Mouse (Mus musculus): ENCODE measurements at regions not wholly inside any gene's neighbourhood (a gene's known extent, or its start where the extent isn't known, plus 50 kb on each side); places are given as distances from the start of the nearest gene placed in this dataset.

GRCm38 (mm10) chr8:39218716-39219115 lies 1456.2 kb upstream of the Adam24 start:
- no peaks in the 10 kb centered on the region for H3K27me3 ChIP-seq (ENCODE audit: control insufficient read depth, insufficient read depth, low read length)
- no peak overlapping the region for H3K9ac ChIP-seq (ENCODE audit: low read depth, low read length)
- H3K9me3 ChIP-seq (ENCODE audit: control insufficient read depth, low read length) = no peaks in the 10 kb centered on the region
- H3K27ac ChIP-seq (ENCODE audit: low read depth, low read length) = no peak overlapping the region
- no peaks in the 10 kb centered on the region for H3K4me1 ChIP-seq (ENCODE audit: control insufficient read depth, insufficient read depth, low read length)
- no peak for ATAC-seq (ENCODE audit: low FRiP score, low TSS enrichment)
- 86% methylated on average over 1 of the region's 1 CpGs for WGBS
- no peak overlapping the region for H3K4me2 ChIP-seq (replicated peaks; ENCODE audit: low read depth, low read length)
- no peak overlapping the region for H3K4me3 ChIP-seq (ENCODE audit: low read length)
- H3K36me3 ChIP-seq (ENCODE audit: control insufficient read depth, insufficient read depth, low read length) = no peaks in the 10 kb centered on the region

GRCm38 (mm10) chr8:39227239-39227638 lies 1447.6 kb upstream of the Adam24 start:
- no peak for ATAC-seq (ENCODE audit: low FRiP score, low TSS enrichment)
- no peaks in the 10 kb centered on the region for H3K36me3 ChIP-seq (ENCODE audit: control insufficient read depth, insufficient read depth, low read length)
- H3K4me1 ChIP-seq (ENCODE audit: control insufficient read depth, insufficient read depth, low read length) = no peaks in the 10 kb centered on the region
- H3K4me3 ChIP-seq (ENCODE audit: low read length) = no peak overlapping the region
- no peaks in the 10 kb centered on the region for H3K27me3 ChIP-seq (ENCODE audit: control insufficient read depth, insufficient read depth, low read length)
- H3K9me3 ChIP-seq (ENCODE audit: control insufficient read depth, low read length) = no peaks in the 10 kb centered on the region
- H3K4me2 ChIP-seq (replicated peaks; ENCODE audit: low read depth, low read length) = no peak overlapping the region
- no peak overlapping the region for H3K9ac ChIP-seq (ENCODE audit: low read depth, low read length)
- no peak overlapping the region for H3K27ac ChIP-seq (ENCODE audit: low read depth, low read length)

GRCm38 (mm10) chr8:39268970-39269497 lies 1405.8 kb upstream of the Adam24 start:
- ATAC-seq (ENCODE audit: low FRiP score, low TSS enrichment) = no peak
- no peak overlapping the region for H3K27ac ChIP-seq (ENCODE audit: low read depth, low read length)
- WGBS = 70% methylated on average over 5 of the region's 5 CpGs
- H3K9me3 ChIP-seq (ENCODE audit: control insufficient read depth, low read length) = no peaks in the 10 kb centered on the region
- H3K27me3 ChIP-seq (ENCODE audit: control insufficient read depth, insufficient read depth, low read length) = no peaks in the 10 kb centered on the region
- H3K4me3 ChIP-seq (ENCODE audit: low read length) = no peak overlapping the region
- no peaks in the 10 kb centered on the region for H3K36me3 ChIP-seq (ENCODE audit: control insufficient read depth, insufficient read depth, low read length)
- H3K9ac ChIP-seq (ENCODE audit: low read depth, low read length) = no peak overlapping the region
- H3K4me1 ChIP-seq (ENCODE audit: control insufficient read depth, insufficient read depth, low read length) = no peaks in the 10 kb centered on the region
- no peak overlapping the region for H3K4me2 ChIP-seq (replicated peaks; ENCODE audit: low read depth, low read length)

- Histone ChIP-seq H3K4me3 (ENCODE audit: low read length) (peak overlapping the region; percentile 22), H3K9ac (ENCODE audit: low read depth, low read length) (no peak overlapping the region), H3K27me3 (ENCODE audit: control insufficient read depth, insufficient read depth, low read length) (no peaks in the 10 kb centered on the region), H3K4me1 (ENCODE audit: control insufficient read depth, insufficient read depth, low read length) (no peaks in the 10 kb centered on the region), H3K9me3 (ENCODE audit: control insufficient read depth, low read length) (no peaks in the 10 kb centered on the region), H3K36me3 (ENCODE audit: control insufficient read depth, insufficient read depth, low read length) (no peaks in the 10 kb centered on the region), H3K27ac (ENCODE audit: low read depth, low read length) (peak overlapping the region; percentile 63; the same call in 1 of the 2 replicates), H3K4me2 (replicated peaks; ENCODE audit: low read depth, low read length) (peak overlapping the region; percentile 31)
- WGBS = 7% methylated on average over 12 of the region's 12 CpGs
- ATAC-seq (ENCODE audit: low FRiP score, low TSS enrichment) = peak; percentile 86
Observed at GRCm38 (mm10) chr8:39297548-39298306, 1377.2 kb upstream of the Adam24 start.

- Histone ChIP-seq H3K9ac (ENCODE audit: low read depth, low read length) (no peak overlapping the region), H3K4me2 (replicated peaks; ENCODE audit: low read depth, low read length) (no peak overlapping the region), H3K27ac (ENCODE audit: low read depth, low read length) (no peak overlapping the region), H3K4me3 (ENCODE audit: low read length) (no peak overlapping the region), H3K27me3 (ENCODE audit: control insufficient read depth, insufficient read depth, low read length) (no peaks in the 10 kb centered on the region), H3K9me3 (ENCODE audit: control insufficient read depth, low read length) (no peaks in the 10 kb centered on the region), H3K4me1 (ENCODE audit: control insufficient read depth, insufficient read depth, low read length) (no peaks in the 10 kb centered on the region), H3K36me3 (ENCODE audit: control insufficient read depth, insufficient read depth, low read length) (no peaks in the 10 kb centered on the region)
- no peak for ATAC-seq (ENCODE audit: low FRiP score, low TSS enrichment)
- 81% methylated on average over 6 of the region's 6 CpGs for WGBS
Observed at GRCm38 (mm10) chr8:39303742-39304336, 1371.0 kb upstream of the Adam24 start.

- Histone ChIP-seq H3K9me3 (ENCODE audit: control insufficient read depth, low read length) (no peaks in the 10 kb centered on the region), H3K4me3 (ENCODE audit: low read length) (no peak overlapping the region), H3K27me3 (ENCODE audit: control insufficient read depth, insufficient read depth, low read length) (no peaks in the 10 kb centered on the region), H3K4me1 (ENCODE audit: control insufficient read depth, insufficient read depth, low read length) (no peaks in the 10 kb centered on the region), H3K4me2 (replicated peaks; ENCODE audit: low read depth, low read length) (no peak overlapping the region), H3K9ac (ENCODE audit: low read depth, low read length) (no peak overlapping the region), H3K27ac (ENCODE audit: low read depth, low read length) (no peak overlapping the region), H3K36me3 (ENCODE audit: control insufficient read depth, insufficient read depth, low read length) (no peaks in the 10 kb centered on the region)
- 61% methylated on average over 3 of the region's 3 CpGs for WGBS
- no peak for ATAC-seq (ENCODE audit: low FRiP score, low TSS enrichment)
Observed at GRCm38 (mm10) chr8:39313854-39314253, 1361.0 kb upstream of the Adam24 start.

- ATAC-seq (ENCODE audit: low FRiP score, low TSS enrichment) = no peak
- Histone ChIP-seq H3K9ac (ENCODE audit: low read depth, low read length) (no peak overlapping the region), H3K36me3 (ENCODE audit: control insufficient read depth, insufficient read depth, low read length) (no peaks in the 10 kb centered on the region), H3K27me3 (ENCODE audit: control insufficient read depth, insufficient read depth, low read length) (no peaks in the 10 kb centered on the region), H3K4me3 (ENCODE audit: low read length) (no peak overlapping the region), H3K4me2 (replicated peaks; ENCODE audit: low read depth, low read length) (no peak overlapping the region), H3K4me1 (ENCODE audit: control insufficient read depth, insufficient read depth, low read length) (no peaks in the 10 kb centered on the region), H3K9me3 (ENCODE audit: control insufficient read depth, low read length) (no peaks in the 10 kb centered on the region), H3K27ac (ENCODE audit: low read depth, low read length) (no peak overlapping the region)
- 88% methylated on average over 10 of the region's 10 CpGs for WGBS
Observed at GRCm38 (mm10) chr8:39315521-39316233, 1359.2 kb upstream of the Adam24 start.

- ATAC-seq (ENCODE audit: low FRiP score, low TSS enrichment) = no peak
- no peaks in the 10 kb centered on the region for H3K27me3 ChIP-seq (ENCODE audit: control insufficient read depth, insufficient read depth, low read length)
- no peak overlapping the region for H3K4me2 ChIP-seq (replicated peaks; ENCODE audit: low read depth, low read length)
Observed at GRCm38 (mm10) chr8:39316234-39316568, 1358.7 kb upstream of the Adam24 start.

GRCm38 (mm10) chr8:39329378-39329777 lies 1345.5 kb upstream of the Adam24 start:
- Histone ChIP-seq H3K27ac (ENCODE audit: low read depth, low read length) (no peak overlapping the region), H3K36me3 (ENCODE audit: control insufficient read depth, insufficient read depth, low read length) (no peaks in the 10 kb centered on the region), H3K4me3 (ENCODE audit: low read length) (no peak overlapping the region), H3K27me3 (ENCODE audit: control insufficient read depth, insufficient read depth, low read length) (no peaks in the 10 kb centered on the region), H3K9me3 (ENCODE audit: control insufficient read depth, low read length) (no peaks in the 10 kb centered on the region), H3K4me2 (replicated peaks; ENCODE audit: low read depth, low read length) (no peak overlapping the region), H3K4me1 (ENCODE audit: control insufficient read depth, insufficient read depth, low read length) (no peaks in the 10 kb centered on the region), H3K9ac (ENCODE audit: low read depth, low read length) (no peak overlapping the region)
- 92% methylated on average over 1 of the region's 1 CpGs for WGBS
- ATAC-seq (ENCODE audit: low FRiP score, low TSS enrichment) = no peak

More at GRCm38 (mm10) chr8:39316234-39316568, 1358.7 kb upstream of the Adam24 start:
- 72% methylated on average over 4 of the region's 4 CpGs for WGBS
- no peak overlapping the region for H3K9ac ChIP-seq (ENCODE audit: low read depth, low read length)
- no peaks in the 10 kb centered on the region for H3K36me3 ChIP-seq (ENCODE audit: control insufficient read depth, insufficient read depth, low read length)
- H3K27ac ChIP-seq (ENCODE audit: low read depth, low read length) = no peak overlapping the region
- no peaks in the 10 kb centered on the region for H3K4me1 ChIP-seq (ENCODE audit: control insufficient read depth, insufficient read depth, low read length)
- no peaks in the 10 kb centered on the region for H3K9me3 ChIP-seq (ENCODE audit: control insufficient read depth, low read length)
- H3K4me3 ChIP-seq (ENCODE audit: low read length) = no peak overlapping the region
